Mouse (Mus musculus): ENCODE data around the gene Pik3c2a.

GRCm38 (mm10) chr7:116336226-116336625 is 107.0 kb downstream of the Pik3c2a start:
- no peak for TF ChIP-seq POLR2A (IDR thresholded peaks at IDR 0.05; ENCODE audit: low read depth, low read length)
- no peak for TF ChIP-seq CTCF (IDR thresholded peaks at IDR 0.05; ENCODE audit: borderline replicate concordance, insufficient read depth, low read length)

Data from embryonic fibroblast, embryonic 13.5 days (primary cell).